Mouse (Mus musculus) mouse trophoblast stem cell (cell line): ENCODE results near the gene Xpnpep3.
"Not testable (repeated sequence)": the region's sequence is repeated elsewhere in the genome, so short reads cannot be mapped to it uniquely, and the experiment has no call there.

Source experiments
- in situ Hi-C, 2 experiments: fragments of 300-500 bp; cut with MseI, MboI; formaldehyde crosslinking; loops; 2 replicates in 1 of 2; 3 replicates in 1 of 2; pipeline ENCODE4 v1.15.1; 2025

Gene Xpnpep3

DNA sequence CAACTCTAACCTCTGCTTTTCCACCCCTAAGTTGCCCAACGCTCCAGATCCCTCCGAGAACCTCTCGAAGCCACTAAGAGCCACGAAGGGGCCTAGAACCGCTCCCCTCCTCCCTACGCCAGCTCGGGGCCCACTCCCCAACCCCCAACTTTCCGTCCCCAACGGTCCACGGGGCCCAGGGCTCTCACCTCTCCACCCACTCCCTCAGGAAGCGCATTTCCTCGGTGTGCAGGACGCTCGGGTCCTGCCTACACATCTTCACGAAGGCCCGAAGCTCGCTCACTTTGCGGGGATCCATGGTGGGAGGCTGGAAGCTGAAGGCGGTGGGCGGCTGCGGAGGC lies 671 bp upstream of the Xpnpep3 start:
- in situ Hi-C loops, result no loop called here

GRCm38 (mm10) chr15:81405008-81405407 lies 5.1 kb downstream of the Xpnpep3 start:
- in situ Hi-C loops, result no loop called here

DNA sequence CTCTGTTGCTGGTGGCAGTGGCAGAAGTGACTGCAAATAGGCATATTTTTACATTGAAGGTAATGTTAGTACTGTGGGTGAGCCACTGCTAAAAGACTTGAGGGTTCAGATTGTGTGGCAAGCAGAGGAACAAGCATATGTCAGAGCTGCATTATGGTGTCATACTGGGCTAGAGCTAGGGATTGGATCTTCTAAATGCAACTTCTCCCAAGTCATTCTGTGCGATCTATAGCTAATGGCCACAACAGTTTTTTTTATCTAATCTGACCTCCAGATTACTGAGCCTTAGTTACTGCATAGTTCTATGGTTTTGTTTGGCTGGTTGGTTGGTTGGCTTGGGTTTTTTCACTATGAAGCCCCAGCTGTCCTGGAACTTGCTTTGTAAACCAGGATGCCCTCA lies 8.3 kb downstream of the Xpnpep3 start, which contains the start of gene Dnajb7:
Dnajb7 (minus strand) TSS at position 101 of the 400 bp plus-strand sequence.
- in situ Hi-C loops, result no loop called here

GRCm38 (mm10) chr15:81416763-81417310 lies 16.9 kb downstream of the Xpnpep3 start:
- in situ Hi-C loops, result not testable (repeated sequence)

- in situ Hi-C loops, result no loop called here
Measured at GRCm38 (mm10) chr15:81418065-81418464, 18.1 kb downstream of the Xpnpep3 start.

- in situ Hi-C loops, result no loop called here
Measured at GRCm38 (mm10) chr15:81421454-81421853, 21.5 kb downstream of the Xpnpep3 start.

GRCm38 (mm10) chr15:81422156-81422681 lies 22.3 kb downstream of the Xpnpep3 start:
- in situ Hi-C loops, result no loop called here

GRCm38 (mm10) chr15:81425311-81425710 lies 25.4 kb downstream of the Xpnpep3 start:
- in situ Hi-C loops, result no loop called here

DNA sequence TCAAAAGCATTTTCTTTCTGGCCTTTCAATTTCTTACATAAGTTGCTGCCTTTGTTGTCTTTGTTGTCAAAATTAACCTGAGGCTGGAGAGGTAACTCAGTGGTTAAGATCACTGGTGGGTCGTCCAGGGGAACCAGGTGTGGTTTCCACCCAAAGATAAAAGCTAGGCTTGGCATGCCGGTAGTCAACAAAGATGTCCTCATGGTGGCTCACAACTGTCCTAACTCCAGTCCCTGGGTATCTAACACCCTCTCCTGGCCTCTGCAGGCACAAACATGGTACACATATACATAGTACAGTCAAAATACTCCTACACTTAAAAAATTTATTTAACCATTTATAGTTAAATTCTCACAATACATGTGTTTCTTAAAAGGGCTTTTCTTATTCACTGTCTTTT lies 28.0 kb downstream of the Xpnpep3 start:
- in situ Hi-C loops, result no loop called here

- in situ Hi-C loops, result no loop called here
Measured at GRCm38 (mm10) chr15:81431195-81431594, 31.3 kb downstream of the Xpnpep3 start.

- in situ Hi-C loops, result no loop called here
Measured at GRCm38 (mm10) chr15:81438345-81438744, 38.4 kb downstream of the Xpnpep3 start.

GRCm38 (mm10) chr15:81439236-81439635 lies 39.3 kb downstream of the Xpnpep3 start:
- in situ Hi-C loops, result no loop called here

- in situ Hi-C loops, result no loop called here
Measured at GRCm38 (mm10) chr15:81448463-81448862, 48.5 kb downstream of the Xpnpep3 start.

GRCm38 (mm10) chr15:81461523-81461922 lies 61.6 kb downstream of the Xpnpep3 start:
- in situ Hi-C loops, result no loop called here

- in situ Hi-C loops, result no loop called here
Measured at GRCm38 (mm10) chr15:81465016-81465660, 65.2 kb downstream of the Xpnpep3 start.

DNA sequence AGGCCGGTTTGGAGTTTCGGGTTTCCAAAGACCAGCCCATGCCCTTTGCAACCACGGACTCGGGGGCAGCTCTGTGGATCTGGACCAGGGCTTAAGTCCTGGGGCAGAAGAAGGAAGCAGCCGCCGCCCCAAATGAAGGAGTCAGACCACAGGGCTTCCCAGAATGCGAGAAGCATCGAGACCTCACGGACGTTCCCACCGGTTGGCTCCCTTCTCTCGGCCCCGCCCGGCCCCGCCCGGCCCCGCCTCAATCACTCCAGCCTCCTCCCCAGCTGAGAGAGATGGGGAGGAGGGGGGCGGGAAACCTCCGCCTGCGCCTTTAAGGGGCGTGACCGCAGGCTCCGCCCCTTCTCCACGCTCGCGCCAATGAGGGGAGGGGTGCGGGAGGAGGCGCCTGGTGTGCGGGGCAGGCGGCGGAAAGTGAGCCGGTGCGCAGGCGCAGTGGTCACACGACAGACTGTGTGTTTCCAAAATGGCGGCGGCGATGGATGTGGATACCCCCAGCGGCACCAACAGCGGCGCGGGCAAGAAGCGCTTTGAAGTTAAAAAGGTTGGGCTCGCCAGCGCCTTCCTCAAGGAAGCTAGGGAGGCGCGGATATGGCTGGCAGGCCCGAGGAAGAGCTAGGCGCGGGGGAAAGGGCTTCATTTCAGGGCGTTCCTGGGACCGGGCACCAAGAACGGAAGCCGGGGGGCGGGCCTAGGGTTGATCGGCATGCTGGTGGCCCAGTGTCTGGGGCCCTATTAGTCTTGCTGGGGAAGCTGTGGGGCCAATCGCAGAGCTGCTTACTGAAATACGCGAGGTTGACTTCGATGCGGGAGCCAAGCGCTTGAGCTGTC lies 66.2 kb downstream of the Xpnpep3 start, which contains the start of gene Rbx1:
Rbx1 (plus strand) TSS at position 396 of the 837 bp plus-strand sequence.
- in situ Hi-C loops, result no loop called here

DNA sequence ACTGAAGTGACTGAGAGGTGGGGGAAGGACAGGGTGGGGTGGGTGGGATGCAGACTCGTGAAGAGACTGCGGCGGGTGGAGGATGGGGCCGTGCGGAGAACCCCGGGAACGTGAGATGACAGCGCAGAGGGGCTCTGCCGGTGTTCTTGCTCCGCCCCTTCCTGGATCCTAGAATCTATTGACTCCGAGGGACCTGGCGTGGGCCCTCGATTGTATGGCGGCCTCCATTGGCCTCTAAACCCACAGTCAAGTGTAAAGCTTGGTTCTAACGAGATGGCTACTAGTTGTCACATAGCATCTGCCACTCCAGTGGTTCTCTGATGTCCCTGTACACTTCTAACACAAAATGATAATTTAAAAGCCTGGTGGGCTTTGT lies 66.8 kb downstream of the Xpnpep3 start:
- in situ Hi-C loops, result no loop called here

DNA sequence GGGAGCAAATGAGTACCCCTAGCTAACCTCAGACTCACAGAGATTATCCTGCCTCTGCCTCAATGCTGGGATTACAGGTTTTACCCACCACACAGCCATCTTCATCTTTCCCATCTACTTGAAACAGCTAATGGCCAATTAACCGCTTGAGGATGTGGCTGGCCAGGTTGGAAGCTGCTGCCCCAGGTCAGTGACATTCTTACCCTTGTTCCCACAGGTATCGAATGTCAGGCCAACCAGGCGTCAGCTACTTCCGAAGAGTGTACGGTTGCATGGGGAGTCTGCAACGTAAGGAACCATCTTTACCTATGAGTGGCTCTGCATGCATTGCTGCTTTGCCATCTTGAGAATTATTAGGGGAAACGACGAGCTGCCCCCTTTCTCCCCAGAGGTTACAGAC lies 70.8 kb downstream of the Xpnpep3 start:
- in situ Hi-C loops, result no loop called here

- in situ Hi-C loops, result no loop called here
Measured at GRCm38 (mm10) chr15:81472256-81472655, 72.3 kb downstream of the Xpnpep3 start.

GRCm38 (mm10) chr15:81475654-81476053 lies 75.7 kb downstream of the Xpnpep3 start:
- in situ Hi-C loops, result no loop called here

- in situ Hi-C loops, result no loop called here
Measured at GRCm38 (mm10) chr15:81476597-81476996, 76.7 kb downstream of the Xpnpep3 start.

GRCm38 (mm10) chr15:81479446-81480213 lies 79.7 kb downstream of the Xpnpep3 start:
- in situ Hi-C loops, result loop anchor here (10.0 kb wide), 2 partner anchors 115 to 125 kb away; no protein-coding TSS in a partner anchor
